Mouse (Mus musculus) right cerebral cortex, postnatal 36 days (tissue): ENCODE results near the gene Tmem63a.
A peak's percentile ranks its signal among the peaks of the same experiment; 100 is the strongest.

Experiments
- DNase-seq, 2 experiments: peaks; one replicate each; pipeline ENCODE4 v3.0.0; 2022; ENCODE audit warnings: low spot score in 2 of 2, mixed read lengths in 1 of 2

Tmem63a gene

GRCm38 (mm10) chr1:181009754-181010153 is 67.6 kb downstream of the Tmem63a start:
- no peak for DNase-seq

GRCm38 (mm10) chr1:181010171-181010932 is 68.2 kb downstream of the Tmem63a start:
- DNase-seq: no peak

- DNase-seq: no peak
Observed at GRCm38 (mm10) chr1:181011601-181012000, 69.5 kb downstream of the Tmem63a start.

GRCm38 (mm10) chr1:181012416-181012815 is 70.3 kb downstream of the Tmem63a start:
- DNase-seq: no peak

- DNase-seq: no peak
Observed at GRCm38 (mm10) chr1:181013446-181013845, 71.3 kb downstream of the Tmem63a start.

- DNase-seq: no peak
Observed at GRCm38 (mm10) chr1:181014731-181015500, 72.8 kb downstream of the Tmem63a start.

- no peak for DNase-seq
Observed at GRCm38 (mm10) chr1:181015558-181015957, 73.4 kb downstream of the Tmem63a start.

- no peak for DNase-seq
Observed at GRCm38 (mm10) chr1:181016045-181016444, 73.9 kb downstream of the Tmem63a start.

GRCm38 (mm10) chr1:181016532-181017131 is 74.5 kb downstream of the Tmem63a start:
- DNase-seq: peak; percentile 82 to 88

- peak; percentile 61 to 68 for DNase-seq
Observed at GRCm38 (mm10) chr1:181017212-181017711, 75.1 kb downstream of the Tmem63a start.

- DNase-seq: no peak
Observed at GRCm38 (mm10) chr1:181017890-181018420, 75.8 kb downstream of the Tmem63a start.

- DNase-seq: no peak
Observed at GRCm38 (mm10) chr1:181020756-181021487, 78.8 kb downstream of the Tmem63a start, which contains the start of gene Ephx1. TSS of gene Ephx1 (minus strand) at chr1:181020904.

GRCm38 (mm10) chr1:181021488-181021865 is 79.3 kb downstream of the Tmem63a start:
- no peak for DNase-seq

GRCm38 (mm10) chr1:181022265-181022664 is 80.1 kb downstream of the Tmem63a start:
- DNase-seq: peak; percentile 19 to 25
